Mouse (Mus musculus): ENCODE measurements around the gene Casz1. TPM values are rescaled to one million over a fixed set of nuclear protein-coding genes. Genes with fewer than 3 reads are reported as not detected.

Casz1 gene
- polyA plus RNA-seq, 2 experiments = 0.32 to 0.39 TPM

DNA sequence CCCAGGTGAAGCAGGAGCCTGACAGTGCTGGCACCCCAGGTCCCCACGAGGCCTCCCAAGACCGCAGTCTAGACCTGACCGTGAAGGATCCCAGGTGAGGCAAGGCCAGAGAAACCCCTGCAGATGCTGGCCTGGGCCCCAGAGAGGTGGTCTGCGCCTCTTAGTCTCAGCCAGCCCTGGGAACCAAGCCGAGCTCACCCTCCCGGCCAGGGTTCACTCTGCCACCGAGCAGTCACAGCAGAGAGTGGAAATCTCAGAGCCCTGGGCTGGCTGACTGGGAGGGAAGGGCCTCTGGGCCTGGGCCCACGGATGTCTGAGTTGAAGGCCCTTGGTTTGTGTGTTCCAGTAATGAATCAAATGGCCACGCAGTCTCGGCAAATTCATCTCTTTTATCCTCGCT is 137.1 kb downstream of the Casz1 start:
- H3K9ac ChIP-seq (replicated peaks) = no peak overlapping the region
- H3K36me3 ChIP-seq (replicated peaks; ENCODE audit: control insufficient read depth, insufficient read depth, low read depth) = no peaks in the 10 kb centered on the region
- no peak for ATAC-seq (ENCODE audit: insufficient read depth)
- H3K4me3 ChIP-seq (ENCODE audit: insufficient read depth in 1 of 2, low read depth in 2 of 2, low read length in 2 of 2) = no peak overlapping the region
- H3K27me3 ChIP-seq (ENCODE audit: control insufficient read depth, insufficient read depth, low read length) = no peaks in the 10 kb centered on the region
- WGBS (ENCODE audit: insufficient replicate concordance) = 38% methylated on average over 11 of the region's 11 CpGs
- H3K4me1 ChIP-seq (replicated peaks; ENCODE audit: control insufficient read depth in 2 of 2, insufficient read depth in 2 of 2, low read length in 1 of 2) = peaks cover 0 to 3% of the 10 kb centered on the region in 2 experiments; a peak in 1 of 4 replicates
- peak overlapping the region; percentile 49 for H3K4me2 ChIP-seq (ENCODE audit: low read depth)
- no peak overlapping the region for H3K27ac ChIP-seq
- TF ChIP-seq CTCF (IDR thresholded peaks at IDR 0.05; ENCODE audit: low read depth) = no peak
- TF ChIP-seq EP300 (IDR thresholded peaks at IDR 0.05; ENCODE audit: low read depth) = no peak
- DNase-seq (ENCODE audit: low read depth in 3 of 3, low spot score in 3 of 3) = no peak
- H3K9me3 ChIP-seq (ENCODE audit: control insufficient read depth, low read length) = no peaks in the 10 kb centered on the region

DNA sequence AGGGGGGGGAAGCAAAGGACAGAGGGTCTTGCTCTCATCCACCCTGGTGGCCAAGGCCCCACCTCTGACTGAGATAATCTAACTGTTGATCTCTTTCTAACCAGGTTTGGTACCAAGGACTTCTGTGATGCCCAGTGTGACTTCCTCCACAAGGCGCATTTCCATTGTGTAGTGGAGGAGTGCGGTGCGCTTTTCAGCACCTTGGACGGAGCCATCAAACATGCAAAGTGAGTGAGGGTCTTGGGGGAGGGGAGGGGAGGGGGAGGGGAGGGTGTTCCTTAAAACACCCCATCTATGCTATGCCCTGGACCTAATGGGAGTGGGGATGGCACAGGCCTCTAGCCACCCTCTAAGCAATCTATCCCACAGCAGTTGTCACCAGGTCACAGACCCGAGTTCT is 138.9 kb downstream of the Casz1 start:
- H3K4me2 ChIP-seq (ENCODE audit: low read depth) = no peak overlapping the region
- H3K36me3 ChIP-seq (replicated peaks; ENCODE audit: control insufficient read depth, insufficient read depth, low read depth) = no peaks in the 10 kb centered on the region
- ATAC-seq (ENCODE audit: insufficient read depth) (no peak), DNase-seq (ENCODE audit: low read depth in 3 of 3, low spot score in 3 of 3) (no peak)
- no peak overlapping the region for H3K9ac ChIP-seq (replicated peaks)
- no peak overlapping the region for H3K27ac ChIP-seq
- no peak for TF ChIP-seq CTCF (IDR thresholded peaks at IDR 0.05; ENCODE audit: low read depth)
- no peak for TF ChIP-seq EP300 (IDR thresholded peaks at IDR 0.05; ENCODE audit: low read depth)
- 46% methylated on average over 5 of the region's 5 CpGs for WGBS (ENCODE audit: insufficient replicate concordance)
- H3K27me3 ChIP-seq (ENCODE audit: control insufficient read depth, insufficient read depth, low read length) = no peaks in the 10 kb centered on the region
- H3K9me3 ChIP-seq (ENCODE audit: control insufficient read depth, low read length) = no peaks in the 10 kb centered on the region
- peaks cover 0 to 3% of the 10 kb centered on the region in 2 experiments; a peak in 1 of 4 replicates for H3K4me1 ChIP-seq (replicated peaks; ENCODE audit: control insufficient read depth in 2 of 2, insufficient read depth in 2 of 2, low read length in 1 of 2)
- H3K4me3 ChIP-seq (ENCODE audit: insufficient read depth in 1 of 2, low read depth in 2 of 2, low read length in 2 of 2) = no peak overlapping the region

DNA sequence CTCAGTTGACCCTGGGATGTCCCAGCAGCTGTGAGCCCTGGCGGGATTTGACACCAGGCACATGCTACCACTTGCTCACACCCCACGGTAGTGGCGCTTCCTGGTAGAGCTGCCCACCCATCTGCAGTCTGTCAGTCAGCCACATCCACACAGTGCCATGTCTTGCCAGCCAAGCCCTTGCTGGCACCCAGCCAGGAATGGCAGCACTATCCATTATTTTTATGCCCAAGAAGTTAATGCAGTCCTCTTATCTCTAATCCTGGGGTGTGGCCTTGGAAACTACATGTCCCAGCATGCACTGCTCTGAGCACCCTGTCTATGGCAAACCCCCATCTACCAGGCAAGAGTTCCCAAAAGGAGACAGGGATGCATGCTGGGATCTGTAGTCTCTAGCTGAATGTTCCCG is 141.2 kb downstream of the Casz1 start:
- Histone ChIP-seq H3K27ac (no peak overlapping the region), H3K36me3 (replicated peaks; ENCODE audit: control insufficient read depth, insufficient read depth, low read depth) (no peaks in the 10 kb centered on the region), H3K4me3 (ENCODE audit: insufficient read depth in 1 of 2, low read depth in 2 of 2, low read length in 2 of 2) (no peak overlapping the region), H3K4me2 (ENCODE audit: low read depth) (no peak overlapping the region), H3K4me1 (replicated peaks; ENCODE audit: control insufficient read depth in 2 of 2, insufficient read depth in 2 of 2, low read length in 1 of 2) (peaks cover 0 to under 1% of the 10 kb centered on the region in 2 experiments; a peak in 1 of 4 replicates), H3K9ac (replicated peaks) (no peak overlapping the region), H3K9me3 (ENCODE audit: control insufficient read depth, low read length) (no peaks in the 10 kb centered on the region), H3K27me3 (ENCODE audit: control insufficient read depth, insufficient read depth, low read length) (no peaks in the 10 kb centered on the region)
- DNase-seq (ENCODE audit: low read depth in 3 of 3, low spot score in 3 of 3) = no peak
- 76% methylated on average over 4 of the region's 4 CpGs for WGBS (ENCODE audit: insufficient replicate concordance)
- no peak for ATAC-seq (ENCODE audit: insufficient read depth)
- TF ChIP-seq CTCF (IDR thresholded peaks at IDR 0.05; ENCODE audit: low read depth) (no peak), EP300 (IDR thresholded peaks at IDR 0.05; ENCODE audit: low read depth) (no peak)

- Histone ChIP-seq H3K9ac (replicated peaks) (no peak overlapping the region), H3K4me1 (replicated peaks; ENCODE audit: control insufficient read depth in 2 of 2, insufficient read depth in 2 of 2, low read length in 1 of 2) (no peaks in the 10 kb centered on the region), H3K9me3 (ENCODE audit: control insufficient read depth, low read length) (no peaks in the 10 kb centered on the region), H3K27me3 (ENCODE audit: control insufficient read depth, insufficient read depth, low read length) (peaks cover 3% of the 10 kb centered on the region), H3K4me2 (ENCODE audit: low read depth) (no peak overlapping the region), H3K27ac (no peak overlapping the region), H3K4me3 (ENCODE audit: insufficient read depth in 1 of 2, low read depth in 2 of 2, low read length in 2 of 2) (no peak overlapping the region), H3K36me3 (replicated peaks; ENCODE audit: control insufficient read depth, insufficient read depth, low read depth) (no peaks in the 10 kb centered on the region)
- WGBS (ENCODE audit: insufficient replicate concordance) = 81% methylated on average over 8 of the region's 8 CpGs
- DNase-seq (ENCODE audit: low read depth in 3 of 3, low spot score in 3 of 3) = no peak
- TF ChIP-seq EP300 (IDR thresholded peaks at IDR 0.05; ENCODE audit: low read depth) (no peak), CTCF (IDR thresholded peaks at IDR 0.05; ENCODE audit: low read depth) (no peak)
- ATAC-seq (ENCODE audit: insufficient read depth) = no peak
Measured at GRCm38 (mm10) chr4:148946071-148946470, 141.8 kb downstream of the Casz1 start.

- 64% methylated on average over 10 of the region's 10 CpGs for WGBS (ENCODE audit: insufficient replicate concordance)
- ATAC-seq (ENCODE audit: insufficient read depth) (peak; percentile 41; the same call in 1 of the 2 replicates), DNase-seq (ENCODE audit: low read depth in 3 of 3, low spot score in 3 of 3) (no peak)
- Histone ChIP-seq H3K9me3 (ENCODE audit: control insufficient read depth, low read length) (no peaks in the 10 kb centered on the region), H3K27ac (no peak overlapping the region), H3K9ac (replicated peaks) (no peak overlapping the region), H3K36me3 (replicated peaks; ENCODE audit: control insufficient read depth, insufficient read depth, low read depth) (no peaks in the 10 kb centered on the region), H3K4me2 (ENCODE audit: low read depth) (no peak overlapping the region), H3K27me3 (ENCODE audit: control insufficient read depth, insufficient read depth, low read length) (peaks cover 21% of the 10 kb centered on the region), H3K4me3 (ENCODE audit: insufficient read depth in 1 of 2, low read depth in 2 of 2, low read length in 2 of 2) (no peak overlapping the region), H3K4me1 (replicated peaks; ENCODE audit: control insufficient read depth in 2 of 2, insufficient read depth in 2 of 2, low read length in 1 of 2) (no peaks in the 10 kb centered on the region)
- TF ChIP-seq EP300 (IDR thresholded peaks at IDR 0.05; ENCODE audit: low read depth) = no peak
- TF ChIP-seq CTCF (IDR thresholded peaks at IDR 0.05; ENCODE audit: low read depth) = no peak
Measured at GRCm38 (mm10) chr4:148947833-148948388, 143.7 kb downstream of the Casz1 start.

All from liver, embryonic 14.5 days (tissue).